Mouse (Mus musculus): ENCODE measurements around the gene Prmt8. TPM values are rescaled to one million over a fixed set of nuclear protein-coding genes. Genes with fewer than 3 reads are reported as not detected.

Gene Prmt8
- polyA plus RNA-seq, 1 experiment: 0.14 TPM

DNA sequence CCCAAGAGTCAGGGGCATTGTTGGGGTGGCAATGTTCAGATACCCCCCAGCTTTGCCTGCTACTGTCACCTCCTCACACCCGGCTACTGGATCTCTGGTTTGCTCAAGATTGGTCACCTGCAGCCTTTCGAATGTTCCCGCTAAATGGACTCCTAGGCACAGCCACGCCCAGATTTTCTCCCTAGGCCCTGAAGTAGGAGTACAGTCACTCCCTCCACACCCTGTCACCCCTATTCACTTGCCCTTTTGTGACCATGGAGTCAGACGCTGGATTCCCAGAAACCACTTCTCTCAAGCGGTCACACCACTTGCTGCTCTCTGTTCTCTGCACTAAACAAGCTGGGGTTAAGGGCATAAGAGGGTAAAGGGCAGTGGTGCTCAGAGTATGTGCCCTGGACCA lies 28.1 kb downstream of the Prmt8 start:
- 66% methylated on average over 6 of the region's 6 CpGs for WGBS
- no peak for DNase-seq (ENCODE audit: low read depth, low spot score)

DNA sequence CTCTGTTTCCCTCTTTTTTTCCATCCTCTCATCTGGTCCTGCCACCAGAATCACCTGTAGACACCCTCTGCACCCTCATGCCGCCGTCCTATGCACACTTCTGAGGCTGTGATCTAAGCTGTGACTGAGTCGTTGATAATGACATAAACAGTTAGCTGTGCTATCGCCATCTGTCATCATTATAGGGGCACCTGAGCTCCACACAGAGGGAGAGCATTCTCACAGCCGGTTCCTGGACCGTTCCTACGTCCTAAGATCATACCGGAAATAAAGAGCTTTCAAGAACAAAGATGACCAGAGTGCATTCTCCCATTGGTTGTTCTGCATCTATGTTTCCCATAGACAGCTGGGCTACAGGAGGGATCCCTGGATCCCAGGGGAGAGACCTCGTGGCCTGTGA lies 28.6 kb downstream of the Prmt8 start:
- no peak for DNase-seq (ENCODE audit: low read depth, low spot score)
- WGBS: 75% methylated on average over 9 of the region's 9 CpGs

DNA sequence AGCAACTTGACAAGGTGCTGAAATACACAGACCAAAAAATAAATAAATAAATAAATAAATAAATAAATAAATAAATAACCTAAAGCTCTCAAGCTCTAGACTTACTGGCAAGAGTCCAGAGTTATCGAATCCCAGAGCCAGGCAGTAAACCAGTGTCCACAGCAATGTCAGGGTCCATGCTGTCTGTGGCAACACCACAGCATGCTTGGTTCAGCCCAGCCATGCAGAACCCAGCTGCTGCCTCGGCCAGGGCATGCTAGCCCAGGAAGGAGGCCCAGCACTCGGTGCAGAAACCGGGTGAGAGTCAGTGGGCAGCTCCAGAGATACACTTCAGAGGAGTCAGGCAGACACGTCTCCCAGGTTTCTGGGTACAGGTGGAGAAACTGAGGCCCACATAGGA lies 29.4 kb downstream of the Prmt8 start:
- 69% methylated on average over 5 of the region's 5 CpGs for WGBS
- DNase-seq (ENCODE audit: low read depth, low spot score): no peak

DNA sequence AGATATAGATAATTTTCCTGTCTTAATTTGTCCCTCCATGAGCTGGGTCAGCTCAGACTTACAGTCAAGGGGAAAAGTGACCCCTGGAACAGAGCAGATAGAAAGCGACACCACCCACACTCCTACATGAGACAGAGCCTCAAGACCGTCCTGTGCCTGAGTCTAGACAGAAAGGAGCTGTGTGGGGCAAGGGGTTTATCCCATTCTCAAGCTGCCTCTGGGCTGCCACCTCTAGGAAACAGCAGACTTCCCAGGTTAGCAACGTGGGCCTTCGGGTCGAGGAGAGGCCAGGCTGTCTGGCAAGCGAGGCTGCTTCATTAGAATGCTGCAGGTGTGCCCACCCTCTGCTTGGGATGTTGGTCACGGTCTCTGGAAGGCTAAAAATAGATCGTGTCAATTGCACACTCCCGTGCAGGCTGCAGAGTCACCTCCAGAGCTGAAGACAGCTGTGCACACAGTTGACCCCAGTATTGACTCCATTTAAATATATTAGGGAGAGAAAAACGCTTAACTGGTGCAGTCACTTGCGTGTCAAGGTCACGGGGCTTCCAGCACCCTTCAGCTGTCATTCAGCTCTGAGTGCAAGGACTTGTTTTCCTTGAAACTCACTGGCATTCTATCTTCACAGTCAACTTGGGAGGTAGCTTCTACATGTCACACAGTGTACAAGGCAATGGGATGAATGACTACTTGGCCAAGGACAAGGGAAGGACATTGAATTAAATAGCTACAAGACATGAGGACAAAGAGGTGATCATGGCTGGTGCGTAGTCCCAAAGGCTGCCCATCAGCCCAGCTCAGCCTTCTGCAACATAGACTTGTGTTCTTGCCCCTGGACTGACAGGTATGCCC lies 33.9 kb downstream of the Prmt8 start:
- WGBS: 37% methylated on average over 13 of the region's 13 CpGs
- no peak for DNase-seq (ENCODE audit: low read depth, low spot score)

DNA sequence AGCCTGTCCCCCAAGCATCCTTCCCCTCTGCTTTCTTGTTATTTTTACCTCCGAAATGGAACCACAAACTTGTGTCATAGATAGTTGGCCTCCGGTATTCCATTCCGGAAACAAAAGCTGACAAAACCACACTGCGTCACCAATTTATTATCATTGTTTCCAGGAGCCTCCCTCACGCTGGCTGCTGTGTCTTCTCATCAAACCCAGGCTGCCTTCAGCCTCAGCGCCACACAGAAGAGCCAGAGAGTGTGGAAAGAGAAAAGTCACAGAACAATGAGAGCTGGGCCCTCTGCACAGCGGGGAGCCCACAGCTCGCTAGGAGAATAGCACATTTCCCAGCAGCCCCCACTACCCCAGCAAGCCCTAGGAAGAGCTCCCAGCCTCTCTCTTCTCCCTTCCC lies 46.1 kb downstream of the Prmt8 start:
- DNase-seq (ENCODE audit: low read depth, low spot score): no peak
- 67% methylated on average over 8 of the region's 8 CpGs for WGBS

DNA sequence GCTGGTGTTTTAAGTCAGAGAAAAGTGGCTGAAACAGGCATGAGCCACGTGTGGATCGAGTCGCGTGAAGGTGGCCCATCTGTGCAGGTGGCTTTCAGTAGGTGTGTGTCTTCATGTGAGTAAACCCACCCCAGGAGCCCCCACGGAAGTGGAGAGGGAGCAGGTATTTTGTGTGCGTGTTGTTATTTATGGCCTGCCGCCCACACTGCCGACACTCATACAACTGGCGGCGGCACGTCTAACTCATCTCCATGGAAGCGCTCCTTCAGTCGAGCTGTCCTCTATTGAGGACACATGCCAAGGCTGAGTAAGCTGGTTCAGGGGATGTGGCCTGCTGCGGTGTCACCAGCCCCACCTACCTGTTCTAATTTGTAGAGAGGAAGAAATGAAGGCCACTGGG lies 49.4 kb downstream of the Prmt8 start:
- DNase-seq (ENCODE audit: low read depth, low spot score): no peak
- 78% methylated on average over 14 of the region's 14 CpGs for WGBS

DNA sequence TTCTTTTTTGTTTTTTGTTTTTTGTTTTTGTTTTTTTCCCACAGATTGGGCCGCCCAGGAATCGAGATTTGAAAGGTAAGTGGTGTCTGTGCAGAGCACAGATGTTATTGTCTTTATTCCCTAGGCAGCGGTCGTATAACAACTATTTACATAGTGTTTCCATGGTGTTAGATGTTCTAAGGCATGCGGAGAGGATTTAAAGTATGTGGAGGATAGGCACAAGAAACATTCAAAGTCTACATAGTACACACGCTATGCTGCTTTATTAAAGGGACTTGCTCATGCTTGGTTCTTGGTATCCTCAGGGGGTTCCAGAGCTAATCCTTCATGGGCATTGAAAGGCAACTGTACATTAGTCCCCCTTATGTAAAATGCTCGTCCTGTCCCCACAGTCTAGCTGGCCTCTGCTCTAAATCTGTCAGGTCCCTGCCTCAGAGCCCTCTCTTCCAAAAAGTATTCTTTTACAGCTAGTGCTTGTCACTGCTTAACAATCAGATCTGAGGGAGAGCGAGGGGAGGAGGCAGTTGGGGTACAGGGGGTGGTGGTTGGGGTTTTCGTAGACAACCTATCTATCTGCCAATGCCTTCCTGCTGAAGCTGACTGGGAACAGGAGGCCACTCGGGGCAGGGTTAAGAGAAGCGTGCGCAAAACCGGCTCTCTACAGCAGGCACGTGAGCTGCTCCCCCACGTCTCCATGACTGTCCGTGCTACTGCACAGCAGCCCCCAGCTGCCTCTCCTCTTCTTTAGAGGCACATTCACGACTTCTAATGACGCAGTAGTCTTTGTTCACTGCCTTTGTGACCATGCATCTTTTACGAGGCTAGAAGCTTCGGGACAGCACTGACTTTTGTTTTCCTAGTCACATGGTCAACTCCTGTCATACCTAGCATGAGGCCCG lies 51.8 kb downstream of the Prmt8 start:
- 21% methylated on average over 21 of the region's 21 CpGs for WGBS
- no peak for DNase-seq (ENCODE audit: low read depth, low spot score)

DNA sequence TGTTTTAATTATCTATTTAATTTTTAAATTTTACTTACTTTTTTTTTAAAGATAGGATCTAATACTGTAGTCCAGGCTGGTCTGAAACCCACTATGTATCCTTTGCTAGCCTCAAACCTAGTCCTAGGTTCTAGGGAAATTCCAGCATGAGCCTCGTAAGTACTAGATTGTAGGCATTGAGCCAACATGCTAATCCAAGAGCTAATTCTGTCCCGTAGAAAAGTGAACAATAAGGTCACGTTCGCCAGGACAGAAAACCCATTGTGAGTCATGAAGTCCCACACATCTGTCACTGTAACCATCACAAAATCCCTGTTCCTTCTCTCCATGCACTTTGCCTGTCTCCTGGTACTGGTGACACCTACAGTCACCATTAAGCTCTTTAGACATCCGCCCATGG lies 53.8 kb downstream of the Prmt8 start:
- DNase-seq (ENCODE audit: low read depth, low spot score): no peak
- WGBS: 61% methylated on average over 5 of the region's 5 CpGs

DNA sequence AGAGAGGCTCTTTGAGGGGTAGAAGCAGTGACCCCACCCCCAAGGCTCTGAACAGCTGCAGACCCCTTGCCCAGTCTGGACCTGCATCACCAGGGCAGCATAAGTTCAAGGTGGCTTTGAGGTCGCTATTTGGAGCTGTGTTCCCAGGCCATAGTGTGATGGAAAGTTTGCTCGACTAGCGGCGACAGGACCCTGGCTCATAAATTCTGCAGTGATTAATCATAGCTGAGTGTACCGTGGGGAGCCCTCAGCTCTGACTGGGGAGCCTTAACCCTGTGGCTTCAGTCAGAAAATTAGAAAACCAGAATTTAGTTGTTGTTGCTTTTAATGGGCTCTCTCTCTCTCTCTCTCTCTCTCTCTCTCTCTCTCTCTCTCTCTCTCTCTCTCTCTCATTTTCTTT lies 54.4 kb downstream of the Prmt8 start:
- no peak for DNase-seq (ENCODE audit: low read depth, low spot score)
- 21% methylated on average over 5 of the region's 5 CpGs for WGBS

DNA sequence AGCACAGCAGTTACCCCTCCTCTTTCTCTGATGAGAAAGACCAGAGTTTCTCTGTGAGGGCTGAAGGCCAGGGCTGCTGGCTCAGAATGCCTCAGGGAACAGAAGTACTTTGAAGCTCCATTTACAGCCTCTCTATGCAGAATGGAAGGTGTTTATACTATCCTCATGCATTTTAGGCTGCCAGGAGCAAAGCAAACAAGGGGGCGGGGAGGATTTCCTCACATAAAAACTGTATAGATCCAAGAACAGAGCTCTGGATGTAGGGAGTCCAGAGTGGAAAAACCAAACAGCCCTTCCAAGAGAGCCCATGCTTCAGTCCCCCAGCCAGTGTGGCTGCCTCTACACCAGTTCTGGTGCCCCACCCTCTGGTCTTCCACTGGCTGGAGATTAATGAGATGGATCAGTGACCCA lies 61.0 kb downstream of the Prmt8 start:
- 21% methylated on average over 1 of the region's 1 CpGs for WGBS

DNA sequence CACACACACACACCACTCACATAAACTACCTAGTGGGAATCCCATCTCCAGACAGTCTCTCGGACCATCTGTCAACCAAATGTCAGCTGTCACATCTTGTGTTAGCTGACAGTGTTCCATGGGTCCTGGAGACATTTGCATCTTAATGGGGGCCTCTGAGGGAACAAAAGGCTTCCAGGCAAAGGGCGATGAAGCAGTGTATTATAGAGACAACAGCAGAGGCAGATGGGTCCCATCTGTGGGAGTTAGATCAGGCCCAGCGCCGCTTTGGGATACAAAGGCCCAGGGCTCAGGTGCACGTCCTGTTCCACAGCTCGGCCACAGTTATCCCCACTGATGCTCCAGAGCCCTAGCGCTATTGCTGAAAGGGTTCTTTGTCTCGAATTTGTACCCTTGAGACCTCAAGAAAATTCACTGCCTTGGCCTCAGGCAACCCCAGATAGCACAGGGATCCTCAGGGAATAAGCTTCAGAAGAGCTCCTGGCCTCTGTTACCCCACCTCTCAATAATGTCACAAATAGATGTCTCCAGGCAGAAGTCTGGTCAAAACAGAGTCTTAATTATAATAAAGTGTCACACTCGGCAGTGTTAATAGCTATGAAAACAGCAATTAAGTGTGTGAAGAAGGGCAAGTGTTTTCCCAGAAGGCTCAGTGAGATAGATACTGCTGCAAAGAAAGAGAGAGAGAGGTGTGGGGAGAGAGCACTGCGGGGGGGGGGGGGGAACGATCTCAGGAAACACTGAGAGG lies 68.1 kb downstream of the Prmt8 start:
- 74% methylated on average over 10 of the region's 11 CpGs for WGBS
- no peak for DNase-seq (ENCODE audit: low read depth, low spot score)

More for the DNA sequence above, 61.0 kb downstream of the Prmt8 start:
- DNase-seq (ENCODE audit: low read depth, low spot score): no peak

DNA sequence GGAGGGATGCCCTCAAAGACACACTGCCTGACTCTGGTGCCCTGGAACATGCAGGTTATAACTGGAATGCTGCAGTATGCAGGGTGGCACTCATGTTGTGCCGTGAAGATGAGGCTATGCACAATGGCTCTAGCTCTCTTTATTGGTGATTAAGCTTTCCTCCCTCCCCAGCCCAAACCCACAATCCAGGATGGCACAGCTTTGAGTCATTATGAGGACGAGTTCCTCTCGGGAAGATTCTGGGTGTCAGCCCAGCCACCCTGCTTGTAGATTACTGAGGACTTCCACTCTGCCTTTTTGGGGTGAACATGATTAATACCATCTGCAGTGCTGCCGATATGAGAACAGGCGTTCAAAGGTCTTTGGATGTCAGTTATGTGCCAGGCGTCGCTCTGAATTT lies 75.6 kb downstream of the Prmt8 start:
- 83% methylated on average over 7 of the region's 7 CpGs for WGBS

DNA sequence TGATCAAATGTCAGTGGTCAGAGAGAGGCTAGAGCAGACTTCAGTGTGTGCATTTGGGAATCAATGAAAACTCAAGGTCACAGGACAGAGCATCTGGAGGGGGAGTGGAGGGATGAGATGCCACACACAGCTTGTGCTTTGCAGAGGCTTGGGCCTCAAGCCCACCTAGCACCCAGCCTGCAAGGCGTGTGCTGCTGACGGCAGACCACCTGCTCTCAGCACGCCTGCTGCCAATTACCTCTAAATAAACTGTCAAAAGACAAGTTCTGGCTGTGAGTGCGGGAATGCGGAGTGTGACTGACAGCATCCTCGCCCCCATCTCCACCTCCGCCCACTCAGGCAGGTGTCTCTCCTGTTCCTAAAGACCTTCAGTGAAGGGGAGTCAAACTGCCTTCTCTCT lies 77.0 kb downstream of the Prmt8 start:
- WGBS: 41% methylated on average over 7 of the region's 7 CpGs
- no peak for DNase-seq (ENCODE audit: low read depth, low spot score)

More for the DNA sequence above, 75.6 kb downstream of the Prmt8 start:
- DNase-seq (ENCODE audit: low read depth, low spot score): no peak

DNA sequence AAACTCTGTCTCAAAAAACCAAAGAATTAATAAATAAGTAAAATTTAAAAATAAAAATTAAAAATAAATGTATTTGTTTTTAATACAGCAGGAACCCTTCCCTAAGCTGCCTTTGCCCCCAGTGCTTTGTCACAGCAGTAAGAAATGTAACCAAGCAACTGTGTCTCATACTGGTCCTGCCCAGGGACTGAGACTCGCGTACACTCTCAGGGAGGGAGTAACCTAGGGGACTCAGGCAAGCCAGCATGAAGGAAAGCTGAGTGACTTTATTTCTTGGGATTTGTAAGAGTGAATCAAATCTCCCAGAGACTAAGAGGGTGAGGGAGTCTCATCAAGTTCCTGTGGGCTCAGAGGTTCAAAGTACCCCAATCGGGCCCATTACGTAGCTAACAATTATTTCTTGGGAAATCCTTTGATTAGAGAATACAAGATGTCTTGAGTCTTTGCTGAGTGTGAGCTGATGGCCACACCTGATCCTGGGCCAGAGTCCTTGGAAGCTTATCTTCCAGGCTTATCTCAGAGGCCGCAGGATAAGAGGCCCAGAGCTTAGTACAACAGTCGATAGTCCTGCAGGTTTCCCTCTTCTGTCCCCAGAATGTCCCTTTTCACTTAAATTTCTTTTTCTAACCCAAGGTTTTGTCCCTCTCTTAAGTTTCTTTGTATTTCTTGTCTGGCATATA lies 82.0 kb downstream of the Prmt8 start:
- DNase-seq (ENCODE audit: low read depth, low spot score): no peak
- 69% methylated on average over 6 of the region's 6 CpGs for WGBS

DNA sequence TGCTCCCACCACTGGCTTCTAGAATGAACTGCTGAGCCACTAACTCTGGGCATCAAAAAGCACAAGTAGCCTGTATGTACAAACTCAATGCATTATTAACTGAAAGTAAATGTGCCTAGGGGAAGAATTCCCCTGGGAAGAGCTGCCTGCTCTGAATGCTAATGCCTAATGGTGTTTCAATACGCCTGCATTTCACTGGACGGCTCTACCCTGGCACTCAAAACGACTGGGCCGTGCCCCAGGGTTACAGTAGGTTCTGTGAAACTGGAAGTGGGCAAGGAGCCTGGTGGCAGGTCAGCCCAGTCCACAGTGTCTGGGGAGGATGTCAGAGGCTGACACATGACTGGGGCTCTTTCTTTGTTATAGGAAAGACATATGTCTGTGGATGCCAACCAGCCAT lies 84.3 kb downstream of the Prmt8 start:
- no peak for DNase-seq (ENCODE audit: low read depth, low spot score)
- WGBS: 83% methylated on average over 4 of the region's 4 CpGs

DNA sequence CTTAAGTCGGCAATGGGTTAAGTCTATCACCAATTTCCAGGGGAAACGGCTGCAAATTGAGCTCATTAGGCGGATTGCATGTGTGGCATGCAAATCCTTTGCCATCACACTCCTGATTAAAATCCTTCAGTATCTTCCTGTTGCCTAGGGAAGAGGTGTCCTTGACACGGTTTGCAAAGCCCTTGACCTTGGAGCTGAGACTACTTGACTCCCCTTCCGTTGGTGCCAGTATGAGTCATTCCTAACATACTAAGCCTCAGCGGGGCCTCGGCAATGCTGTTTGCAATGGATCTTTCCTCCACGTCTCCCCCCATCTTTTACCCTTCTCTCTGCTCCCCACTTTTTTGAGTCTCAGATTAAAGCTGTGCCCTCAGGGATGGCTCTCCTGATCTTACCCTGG lies 85.7 kb downstream of the Prmt8 start:
- DNase-seq (ENCODE audit: low read depth, low spot score): no peak
- 53% methylated on average over 8 of the region's 8 CpGs for WGBS

DNA sequence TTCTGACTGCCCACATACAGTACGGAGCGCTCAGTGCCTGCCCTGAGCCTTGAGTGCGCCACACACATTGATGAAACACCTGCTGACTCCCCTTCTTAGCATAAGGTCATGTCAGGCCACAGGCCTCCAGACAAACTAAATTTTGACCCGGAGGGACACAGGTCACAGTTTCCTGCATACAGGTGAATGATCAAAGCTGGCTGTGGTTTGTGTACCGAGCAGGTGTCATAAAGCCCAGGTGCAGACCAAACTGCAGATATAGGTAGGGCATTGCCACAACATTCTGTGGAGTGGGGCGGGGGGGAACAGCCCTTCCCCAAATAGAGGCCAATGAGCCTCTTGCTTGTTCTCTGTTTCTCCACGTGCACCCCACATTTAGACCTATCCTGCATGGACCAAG lies 88.5 kb downstream of the Prmt8 start:
- 39% methylated on average over 7 of the region's 7 CpGs for WGBS
- no peak for DNase-seq (ENCODE audit: low read depth, low spot score)

DNA sequence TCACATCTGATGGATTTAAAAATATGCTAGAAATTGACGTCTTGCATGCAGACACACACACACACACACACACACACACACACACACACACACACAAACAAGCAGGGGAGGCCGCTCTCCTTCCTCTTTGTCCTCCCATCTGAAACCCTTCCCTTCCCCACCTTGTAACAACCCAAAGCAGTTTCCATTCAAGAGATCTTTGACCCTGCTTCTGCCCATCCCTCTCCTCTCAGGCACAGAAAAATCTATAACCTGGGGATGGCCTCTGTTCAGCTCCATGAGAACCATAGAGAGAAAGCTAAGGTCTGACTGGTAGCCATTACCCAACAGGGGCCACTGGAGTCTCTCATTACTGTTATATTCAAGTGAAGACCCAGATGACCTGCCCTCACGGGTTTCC lies 90.3 kb downstream of the Prmt8 start:
- WGBS: 51% methylated on average over 3 of the region's 3 CpGs

DNA sequence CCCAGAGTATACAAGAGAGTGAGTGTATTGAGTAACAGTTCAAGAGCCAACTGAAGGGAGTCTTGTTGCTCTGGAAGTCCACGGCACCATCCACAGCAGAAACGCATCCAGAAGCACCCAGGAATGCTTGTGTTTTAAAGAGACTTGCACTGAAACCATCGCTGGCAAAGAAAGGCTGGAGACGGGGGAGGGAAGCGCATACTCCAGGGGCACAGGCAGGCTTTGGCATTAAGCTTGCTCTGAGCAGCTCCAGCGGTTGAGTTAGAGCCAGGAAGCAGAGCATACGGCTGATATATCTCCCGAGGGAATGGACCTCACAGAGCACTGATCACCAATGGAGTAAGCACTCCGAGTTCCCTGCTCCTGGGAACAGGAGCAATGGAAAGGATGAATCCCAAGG lies 91.0 kb downstream of the Prmt8 start:
- no peak for DNase-seq (ENCODE audit: low read depth, low spot score)
- 72% methylated on average over 9 of the region's 9 CpGs for WGBS

More for the DNA sequence above, 90.3 kb downstream of the Prmt8 start:
- no peak for DNase-seq (ENCODE audit: low read depth, low spot score)

DNA sequence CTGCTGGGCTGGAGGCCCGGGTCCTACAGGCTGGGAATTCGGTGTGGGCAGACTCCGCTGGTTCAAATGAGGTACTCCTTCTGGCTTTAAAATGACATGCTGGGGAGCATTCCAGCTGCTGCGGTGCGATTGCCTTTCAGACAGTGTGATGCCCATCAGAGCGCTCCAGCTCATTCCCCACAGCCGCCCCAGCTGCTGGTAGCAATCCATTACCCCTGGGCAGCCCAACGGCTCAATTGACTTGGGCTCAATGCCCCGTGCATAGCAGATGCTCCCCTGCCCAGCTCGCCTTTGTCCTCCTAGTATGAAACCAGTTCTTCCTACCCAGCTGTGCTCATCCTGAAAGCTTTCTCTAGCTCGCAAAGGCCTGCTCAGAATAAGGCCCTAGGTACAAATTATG lies 92.4 kb downstream of the Prmt8 start:
- 91% methylated on average over 11 of the region's 11 CpGs for WGBS

More for the DNA sequence above, 92.4 kb downstream of the Prmt8 start:
- DNase-seq (ENCODE audit: low read depth, low spot score): no peak

All from large intestine, adult 2 months (tissue).